Mouse (Mus musculus) kidney, postnatal 0 days (tissue): ENCODE data around the gene Psmd8. TPM values are rescaled to one million over a fixed set of nuclear protein-coding genes. Genes with fewer than 3 reads are reported as not detected.

Experiments
- ATAC-seq: fragments of 200-750 bp; cut with Nextera tagmentation; replicated peaks from 2 replicates; pipeline ENCODE4 v1.8.0; 2017; ENCODE audit warnings: low read depth, moderate number of reproducible peaks, moderate TSS enrichment, moderate library complexity; ENCODE audit not compliant: low FRiP score
- DNase-seq: peaks from one replicate; pipeline ENCODE4 v3.0.0-alpha.2; 2016; ENCODE audit warnings: low spot score
- H3K27ac ChIP-seq: fragments of 300-500 bp; sonication (generic); 2 replicates; pipeline ENCODE4 v1.5.1; 2014; ENCODE audit warnings: mild to moderate bottlenecking
- H3K27me3 ChIP-seq: fragments of 300-500 bp; sonication (generic); 2 replicates; pipeline ENCODE4 v1.6.1; 2014; ENCODE audit warnings: low read length, mixed read lengths; ENCODE audit not compliant: insufficient read depth
- H3K36me3 ChIP-seq: fragments of 300-500 bp; sonication (generic); 2 replicates; pipeline ENCODE4 v1.6.1; 2014; ENCODE audit warnings: low read length, mixed read lengths; ENCODE audit not compliant: insufficient read depth
- H3K4me1 ChIP-seq: fragments of 300-500 bp; sonication (generic); replicated peaks from 2 replicates; pipeline ENCODE4 v1.6.1; 2014; ENCODE audit warnings: antibody characterized with exemption, low read length, mixed read lengths; ENCODE audit not compliant: insufficient read depth
- H3K4me2 ChIP-seq: fragments of 300-500 bp; sonication (generic); 2 replicates; pipeline ENCODE4 v1.6.1; 2014; ENCODE audit warnings: mild to moderate bottlenecking, low read length, moderate library complexity, mixed read lengths
- H3K4me3 ChIP-seq: fragments of 300-500 bp; sonication (generic); replicated peaks from 2 replicates; pipeline ENCODE4 v1.5.1; 2014; ENCODE audit warnings: low read depth, low read length
- H3K9ac ChIP-seq: fragments of 300-500 bp; sonication (generic); 2 replicates; pipeline ENCODE4 v1.6.1; 2014; ENCODE audit warnings: low read depth, low read length
- H3K9me3 ChIP-seq: fragments of 300-500 bp; sonication (generic); replicated peaks from 2 replicates; pipeline ENCODE4 v1.6.1; 2016; ENCODE audit warnings: low read length, inconsistent platforms, mixed read lengths
- CTCF ChIP-seq: IDR thresholded peaks from 2 replicates; pipeline ENCODE4 v1.5.1; 2016; ENCODE audit warnings: antibody characterized with exemption, low read depth, mild to moderate bottlenecking, moderate library complexity
- WGBS: fragments of 180-500 bp; shearing (Covaris S2); extraction: QIAGEN DNeasy Blood & Tissue Kit; methylation state at CpG from one replicate; pipeline ENCODE4 v1.1.7; 2014; 5-methylcytosine and 5-hydroxymethylcytosine counted together
- polyA plus RNA-seq: library from polyadenylated mRNA; unstranded; fragments of >200 nt; fragmentation: Nextera tagmentation; extraction: Ambion mirVana; gene quantifications from 2 replicates; pipeline ENCODE4 v1.2.1, GENCODE M21; 2015

Psmd8 gene
- polyA plus RNA-seq, 1 experiment from 2014 or later: 298 TPM

DNA sequence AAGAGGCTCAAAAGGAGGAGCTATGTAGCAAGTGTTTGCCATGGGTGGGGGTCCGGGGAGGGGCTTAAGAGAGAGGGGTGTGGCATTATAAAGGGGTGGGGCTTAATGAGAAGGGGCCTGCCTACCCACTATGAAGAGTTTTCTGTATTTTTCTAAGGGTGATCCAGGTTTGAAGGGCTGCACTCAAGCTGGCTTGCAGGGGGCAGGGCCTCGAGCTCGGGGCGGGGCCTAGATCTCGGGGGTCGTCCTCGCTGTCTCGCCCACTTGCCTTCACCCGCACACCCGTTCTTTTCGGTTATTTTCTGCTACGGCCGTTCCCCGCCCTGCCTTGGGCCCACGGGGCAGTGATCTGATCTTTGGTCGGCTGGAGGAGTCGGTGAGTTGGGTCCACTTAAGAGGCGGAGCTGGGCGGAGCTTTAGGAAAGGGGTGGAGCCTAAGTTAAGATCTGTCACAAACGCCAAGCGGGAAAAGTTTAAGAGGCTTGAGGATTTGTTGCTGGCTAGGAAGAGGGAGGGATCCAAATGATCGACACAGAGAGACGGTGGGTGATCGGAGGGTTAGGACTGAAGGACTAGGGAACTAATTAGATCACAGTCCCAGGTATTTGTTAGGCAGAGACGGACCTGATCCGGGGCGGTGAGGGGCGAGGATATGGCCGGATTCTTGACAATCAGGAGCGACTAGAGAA is 10.3 kb downstream of the Psmd8 start, which contains the start of the genes Ggn and Spred3:
Ggn (plus strand) TSS at position 145 of the 689 bp plus-strand sequence.
Spred3 (minus strand) TSS at position 346 of the 689 bp plus-strand sequence.
- Histone ChIP-seq H3K36me3 (0 out of 2 replicates have a peak, but pooled peaks cover 18% of the 10 kb centered on the region), H3K9me3 (no peaks in the 10 kb centered on the region), H3K27me3 (peaks cover 11% of the 10 kb centered on the region), H3K9ac (peak within 1 kb of the TSS; percentile 62), H3K4me3 (peak within 1 kb of the TSS; percentile 77), H3K4me2 (peak within 1 kb of the TSS; percentile 88), H3K4me1 (peaks cover 13% of the 10 kb centered on the region), H3K27ac (peak within 1 kb of the TSS; percentile 87)
- WGBS: 1% methylated on average over 30 of the region's 30 CpGs
- no peak for TF ChIP-seq CTCF
- peak; percentile 75 for ATAC-seq
- peak; percentile 93 for DNase-seq

DNA sequence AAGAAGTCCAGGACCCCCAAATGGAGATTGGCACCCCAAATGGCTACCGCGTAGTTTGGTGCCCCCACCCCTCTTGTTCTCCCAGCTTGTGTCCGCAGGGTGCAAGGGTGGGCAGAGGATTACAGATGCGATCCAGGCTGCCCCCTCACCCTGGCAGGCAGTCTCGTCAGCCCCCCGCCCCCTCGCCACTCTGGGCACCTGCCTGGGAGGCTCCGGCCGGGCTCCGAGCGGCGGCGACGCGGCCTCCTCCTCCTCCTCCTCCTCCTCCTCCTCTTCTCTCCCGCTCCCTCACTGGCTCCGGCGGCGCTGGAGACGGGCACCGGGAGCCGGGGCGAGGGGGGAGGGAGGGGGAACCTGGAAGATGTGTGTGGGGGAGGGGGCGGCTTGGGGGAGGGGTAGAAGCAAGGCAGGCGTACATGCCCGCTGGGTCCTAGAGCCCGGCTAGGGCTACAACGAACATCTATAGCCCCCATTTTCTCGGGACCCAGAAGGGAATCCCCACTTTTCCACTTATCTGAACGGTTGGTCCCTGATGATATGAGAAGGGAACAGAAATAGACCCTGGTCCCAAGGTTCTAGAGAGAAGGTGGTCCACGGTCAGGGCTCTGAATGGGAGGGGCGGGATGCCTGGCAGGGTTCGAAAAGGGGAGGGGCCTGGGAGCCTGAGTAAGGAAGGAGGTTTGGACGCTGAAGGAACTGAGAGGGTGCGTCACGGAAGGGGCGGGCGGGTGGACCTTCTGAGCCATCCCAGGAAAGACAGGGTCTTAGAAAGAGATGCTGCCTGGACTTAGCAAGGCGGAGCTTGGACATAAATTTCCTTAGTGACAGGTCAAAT is 11.1 kb downstream of the Psmd8 start:
- peak overlapping the region; percentile 54 for H3K27ac ChIP-seq
- no peaks in the 10 kb centered on the region for H3K9me3 ChIP-seq
- peaks cover 13% of the 10 kb centered on the region for H3K4me1 ChIP-seq
- WGBS: under 1% methylated on average over 35 of the region's 39 CpGs
- peak overlapping the region; percentile 88 for H3K4me2 ChIP-seq
- peak; percentile 81 for ATAC-seq
- peak overlapping the region; percentile 77 for H3K4me3 ChIP-seq
- H3K36me3 ChIP-seq: 0 out of 2 replicates have a peak, but pooled peaks cover 13% of the 10 kb centered on the region
- peak overlapping the region; percentile 62 for H3K9ac ChIP-seq
- peaks cover 11% of the 10 kb centered on the region for H3K27me3 ChIP-seq
- TF ChIP-seq CTCF: no peak
- peak; percentile 95 for DNase-seq

GRCm38 (mm10) chr7:29168791-29169230 is 11.7 kb downstream of the Psmd8 start:
- Histone ChIP-seq H3K9me3 (no peaks in the 10 kb centered on the region), H3K27ac (peak overlapping the region; percentile 54), H3K27me3 (peaks cover 11% of the 10 kb centered on the region), H3K36me3 (0 out of 2 replicates have a peak, but pooled peaks cover 12% of the 10 kb centered on the region), H3K4me1 (peaks cover 13% of the 10 kb centered on the region), H3K4me3 (peak overlapping the region; percentile 77), H3K9ac (peak overlapping the region; percentile 62), H3K4me2 (peak overlapping the region; percentile 88)
- DNase-seq (no peak), ATAC-seq (no peak)
- 0% methylated on average over 14 of the region's 14 CpGs for WGBS
- no peak for TF ChIP-seq CTCF

DNA sequence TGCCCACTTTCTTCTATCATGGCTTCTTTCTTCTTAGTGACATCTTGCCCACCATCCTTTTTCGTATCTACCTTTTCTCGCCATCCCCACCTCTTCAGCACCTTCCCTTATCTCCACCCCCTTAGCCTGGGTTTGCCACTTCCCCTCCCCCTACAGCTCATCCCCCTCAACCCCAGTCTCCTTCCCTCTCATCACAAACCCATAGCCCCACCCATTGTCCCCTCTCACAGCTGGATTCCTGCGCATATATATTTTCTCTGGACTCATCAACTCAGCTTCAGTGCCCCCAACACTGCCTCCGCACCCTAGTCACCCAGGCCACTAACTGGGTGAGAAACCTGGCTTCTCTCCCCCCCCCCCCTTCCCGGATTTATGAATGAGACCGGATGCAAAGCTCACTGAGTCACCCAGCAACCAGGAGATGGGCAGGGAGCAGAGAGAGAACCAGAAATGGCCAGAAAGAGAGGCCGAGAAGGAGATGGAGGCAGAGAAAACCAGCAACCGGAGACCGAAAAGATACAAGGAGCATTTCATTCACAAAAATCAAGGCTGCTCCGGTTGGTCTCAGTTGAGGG is 12.3 kb downstream of the Psmd8 start:
- DNase-seq (peak; percentile 21), ATAC-seq (no peak)
- Histone ChIP-seq H3K36me3 (0 out of 2 replicates have a peak, but pooled peaks cover 6% of the 10 kb centered on the region), H3K4me2 (peak overlapping the region; percentile 88), H3K27ac (peak overlapping the region; percentile 54; the same call in 1 of the 2 replicates), H3K4me1 (peaks cover 13% of the 10 kb centered on the region), H3K9me3 (no peaks in the 10 kb centered on the region), H3K27me3 (peaks cover 7% of the 10 kb centered on the region; the same call in 1 of the 2 replicates), H3K4me3 (peak overlapping the region; percentile 77), H3K9ac (no peak overlapping the region)
- WGBS: 9% methylated on average over 10 of the region's 10 CpGs
- TF ChIP-seq CTCF: no peak

GRCm38 (mm10) chr7:29167656-29168055 is 12.8 kb downstream of the Psmd8 start:
- Histone ChIP-seq H3K27me3 (peaks cover 7% of the 10 kb centered on the region; the same call in 1 of the 2 replicates), H3K9ac (no peak overlapping the region), H3K4me1 (peaks cover 13% of the 10 kb centered on the region), H3K9me3 (no peaks in the 10 kb centered on the region), H3K4me3 (no peak overlapping the region), H3K27ac (no peak overlapping the region), H3K4me2 (peak overlapping the region; percentile 88), H3K36me3 (0 out of 2 replicates have a peak, but pooled peaks cover under 1% of the 10 kb centered on the region)
- WGBS: 30% methylated on average over 19 of the region's 19 CpGs
- DNase-seq (no peak), ATAC-seq (no peak)
- TF ChIP-seq CTCF: no peak
